Mouse (Mus musculus) heart, postnatal 0 days (tissue): ENCODE results near the gene Hspb1. TPM values are rescaled to one million over a fixed set of nuclear protein-coding genes. Genes with fewer than 3 reads are reported as not detected.
A peak's percentile ranks its signal among the peaks of the same experiment; 100 is the strongest.

Source experiments
- ATAC-seq: fragments of 200-750 bp; cut with Nextera tagmentation; 2 replicates; pipeline ENCODE4 v1.8.0; 2017; ENCODE audit warnings: low read depth, moderate number of reproducible peaks, moderate library complexity; ENCODE audit not compliant: insufficient read depth
- DNase-seq: peaks from one replicate; pipeline ENCODE4 v3.0.0-alpha.2; 2016; ENCODE audit warnings: low spot score
- H3K27ac ChIP-seq: fragments of 300-500 bp; sonication (generic); 2 replicates; pipeline ENCODE4 v1.5.1; 2014; ENCODE audit warnings: low read depth, mild to moderate bottlenecking
- H3K27me3 ChIP-seq: fragments of 300-500 bp; sonication (generic); 2 replicates; pipeline ENCODE4 v1.6.1; 2014; ENCODE audit warnings: low read length, mixed read lengths; ENCODE audit not compliant: control insufficient read depth, insufficient read depth
- H3K36me3 ChIP-seq: fragments of 300-500 bp; sonication (generic); replicated peaks from 2 replicates; pipeline ENCODE4 v1.6.1; 2014; ENCODE audit warnings: low read length, mixed read lengths; ENCODE audit not compliant: control insufficient read depth, insufficient read depth
- H3K4me1 ChIP-seq: fragments of 300-500 bp; sonication (generic); 2 replicates; pipeline ENCODE4 v1.6.1; 2014; ENCODE audit warnings: antibody characterized with exemption; ENCODE audit not compliant: control insufficient read depth, insufficient read depth
- H3K4me2 ChIP-seq: fragments of 300-500 bp; sonication (generic); 2 replicates; pipeline ENCODE4 v1.6.1; 2014; ENCODE audit warnings: low read depth, mild to moderate bottlenecking, low read length, moderate library complexity
- H3K4me3 ChIP-seq: fragments of 300-500 bp; sonication (generic); 2 replicates; pipeline ENCODE4 v1.5.1; 2014; ENCODE audit warnings: low read depth, low read length
- H3K9ac ChIP-seq: fragments of 300-500 bp; sonication (generic); replicated peaks from 2 replicates; pipeline ENCODE4 v1.6.1; 2014; ENCODE audit warnings: low read depth, low read length, mixed read lengths
- H3K9me3 ChIP-seq: fragments of 300-500 bp; sonication (generic); replicated peaks from 2 replicates; pipeline ENCODE4 v1.6.1; 2016; ENCODE audit warnings: low read length; ENCODE audit not compliant: control insufficient read depth
- CTCF ChIP-seq: IDR thresholded peaks from 2 replicates; pipeline ENCODE4 v1.5.1; 2016; ENCODE audit warnings: antibody characterized with exemption, control low read depth, low read depth
- EP300 ChIP-seq: IDR thresholded peaks from 2 replicates; pipeline ENCODE4 v1.6.1; 2016; ENCODE audit warnings: antibody characterized with exemption, low read depth
- WGBS: fragments of 180-500 bp; shearing (Covaris S2); extraction: QIAGEN DNeasy Blood & Tissue Kit; methylation state at CpG from one replicate; pipeline ENCODE4 v1.1.7; 2014; 5-methylcytosine and 5-hydroxymethylcytosine counted together
- polyA plus RNA-seq: library from polyadenylated mRNA; unstranded; fragments of >200 nt; fragmentation: Nextera tagmentation; extraction: Ambion mirVana; gene quantifications from 2 replicates; pipeline ENCODE4 v1.2.1, GENCODE M21; 2015
- total RNA-seq: library from RNA; depleted of rRNA; stranded (reverse); fragments of >200 nt; gene quantifications from 2 replicates; pipeline ENCODE4 v1.2.3, GENCODE M21; 2014; ENCODE audit warnings: low replicate concordance

Hspb1 gene
- total and polyA plus RNA-seq, 2 experiments from 2014 or later = 1,039 to 1,316 TPM

GRCm38 (mm10) chr5:135898028-135898427, 10.3 kb downstream of the Hspb1 start:
- H3K4me2 ChIP-seq = no peak overlapping the region
- no peak overlapping the region for H3K9ac ChIP-seq
- no peaks in the 10 kb centered on the region for H3K27me3 ChIP-seq
- H3K36me3 ChIP-seq = no peaks in the 10 kb centered on the region
- H3K4me3 ChIP-seq = no peak overlapping the region
- ATAC-seq (no peak), DNase-seq (peak; percentile 74)
- TF ChIP-seq CTCF = peak; percentile 55
- no peak for TF ChIP-seq EP300
- no peak overlapping the region for H3K27ac ChIP-seq
- H3K4me1 ChIP-seq = no peaks in the 10 kb centered on the region
- 9% methylated on average over 3 of the region's 3 CpGs for WGBS
- no peaks in the 10 kb centered on the region for H3K9me3 ChIP-seq

- no peak overlapping the region for H3K27ac ChIP-seq
- H3K4me1 ChIP-seq = no peaks in the 10 kb centered on the region
- H3K36me3 ChIP-seq = no peaks in the 10 kb centered on the region
- ATAC-seq (no peak), DNase-seq (no peak)
- WGBS = 78% methylated on average over 4 of the region's 4 CpGs
- H3K9me3 ChIP-seq = no peaks in the 10 kb centered on the region
- H3K27me3 ChIP-seq = no peaks in the 10 kb centered on the region
- no peak overlapping the region for H3K4me2 ChIP-seq
- TF ChIP-seq EP300 = no peak
- TF ChIP-seq CTCF = no peak
- no peak overlapping the region for H3K4me3 ChIP-seq
- H3K9ac ChIP-seq = no peak overlapping the region
These were observed 11.3 kb downstream of the Hspb1 start for GRCm38 (mm10) chr5:135898995-135899394.

GRCm38 (mm10) chr5:135899833-135900232, 12.1 kb downstream of the Hspb1 start:
- WGBS = 50% methylated on average over 4 of the region's 4 CpGs
- H3K9me3 ChIP-seq = no peaks in the 10 kb centered on the region
- no peak overlapping the region for H3K27ac ChIP-seq
- TF ChIP-seq EP300 = no peak
- TF ChIP-seq CTCF = no peak
- DNase-seq (no peak), ATAC-seq (no peak)
- H3K4me3 ChIP-seq = no peak overlapping the region
- H3K4me1 ChIP-seq = no peaks in the 10 kb centered on the region
- no peaks in the 10 kb centered on the region for H3K36me3 ChIP-seq
- no peak overlapping the region for H3K9ac ChIP-seq
- H3K27me3 ChIP-seq = no peaks in the 10 kb centered on the region
- no peak overlapping the region for H3K4me2 ChIP-seq

GRCm38 (mm10) chr5:135900701-135901100, 13.0 kb downstream of the Hspb1 start:
- no peaks in the 10 kb centered on the region for H3K27me3 ChIP-seq
- 69% methylated on average over 3 of the region's 3 CpGs for WGBS
- no peaks in the 10 kb centered on the region for H3K9me3 ChIP-seq
- DNase-seq = no peak
- H3K4me3 ChIP-seq = no peak overlapping the region
- peaks cover 4% of the 10 kb centered on the region; the same call in 1 of the 2 replicates for H3K4me1 ChIP-seq
- no peak for ATAC-seq
- no peak overlapping the region for H3K27ac ChIP-seq
- H3K4me2 ChIP-seq = no peak overlapping the region
- TF ChIP-seq CTCF = peak; percentile 58
- no peak for TF ChIP-seq EP300
- no peak overlapping the region for H3K9ac ChIP-seq
- no peaks in the 10 kb centered on the region for H3K36me3 ChIP-seq

- Histone ChIP-seq H3K27me3 (no peaks in the 10 kb centered on the region), H3K9ac (no peak overlapping the region), H3K27ac (no peak overlapping the region), H3K36me3 (no peaks in the 10 kb centered on the region), H3K4me3 (no peak overlapping the region), H3K4me2 (no peak overlapping the region), H3K9me3 (no peaks in the 10 kb centered on the region), H3K4me1 (peaks cover 10% of the 10 kb centered on the region)
- ATAC-seq = no peak
- WGBS = 55% methylated on average over 6 of the region's 6 CpGs
- TF ChIP-seq EP300 (no peak), CTCF (peak; percentile 20; the same call in 1 of the 2 replicates)
- no peak for DNase-seq
These were observed 13.8 kb downstream of the Hspb1 start for GRCm38 (mm10) chr5:135901354-135902095.
